Mouse (Mus musculus) olfactory bulb, adult 2 months (tissue): ENCODE measurements at regions not wholly inside any gene's neighbourhood (a gene's known extent, or its start where the extent isn't known, plus 50 kb on each side); places are given as distances from the start of the nearest gene placed in this dataset.

Experiments
- CTCF ChIP-seq: fragments of 200-500 bp; IDR thresholded peaks from 2 replicates; pipeline ENCODE4 v1.5.1; 2012; ENCODE audit warnings: low read depth, mild to moderate bottlenecking, low read length, moderate library complexity; ENCODE audit not compliant: insufficient read depth
- POLR2A ChIP-seq: fragments of 200-500 bp; IDR thresholded peaks from 2 replicates; pipeline ENCODE4 v1.6.1; 2012; ENCODE audit warnings: mild to moderate bottlenecking, low read depth, low read length, moderate library complexity; ENCODE audit not compliant: insufficient read depth

- no peak for TF ChIP-seq CTCF
- TF ChIP-seq POLR2A: no peak
Observed at GRCm38 (mm10) chr12:106177861-106178260, 167.8 kb downstream of the Vrk1 start.
